Mouse (Mus musculus) E14TG2a.4 (cell line): Measurements from ENCODE around the gene Frmd4b.

Source experiments
- CTCF ChIP-seq: conservative IDR thresholded peaks from 2 replicates; pipeline ENCODE4 v1.5.1; 2014; ENCODE audit warnings: low read length
- NANOG ChIP-seq: IDR thresholded peaks from 2 replicates; pipeline ENCODE4 v1.6.1; 2014; ENCODE audit warnings: borderline replicate concordance, low read length, mixed read lengths
- POU5F1 ChIP-seq: IDR thresholded peaks from 2 replicates; pipeline ENCODE4 v1.6.1; 2014; ENCODE audit warnings: low read length, borderline replicate concordance

- TF ChIP-seq CTCF = no peak
- TF ChIP-seq POU5F1 = no peak
- TF ChIP-seq NANOG = no peak
Observed at GRCm38 (mm10) chr6:97315311-97315710, 302.0 kb downstream of the Frmd4b start.
